11 mouse cellular contexts compared by ENCODE assay signal in the genomic region with DNA sequence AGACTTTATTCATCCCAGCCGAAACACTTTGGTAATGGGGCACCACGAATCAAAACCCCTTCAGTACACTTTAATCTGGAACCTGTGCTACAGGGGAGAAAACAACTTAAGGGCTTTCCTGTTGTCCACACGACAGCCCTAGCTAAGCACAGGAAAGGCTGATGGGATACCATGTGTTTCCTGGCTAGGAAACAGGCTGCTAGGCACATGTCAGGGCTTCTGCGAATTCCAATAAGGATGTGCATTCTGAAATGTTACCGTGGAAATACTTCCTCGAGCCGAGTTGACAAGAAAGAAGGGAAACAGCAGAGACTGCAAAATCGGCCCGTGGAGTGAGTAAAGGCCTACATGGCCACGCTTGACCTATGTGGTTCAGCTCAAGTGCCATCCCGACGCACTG. TPM values are rescaled to one million over a fixed set of nuclear protein-coding genes. Genes with fewer than 3 reads are reported as not detected.
A peak's percentile ranks its signal among the peaks of the same experiment; 100 is the strongest.
DNase-seq lines count a peak whose midpoint lies in the region; ATAC-seq and TF ChIP-seq lines count a peak whose summit lies in the region.
"Had no signal": no experiment of that assay in that cellular context is flagged by ENCODE, and none has a peak within 500 bp of the region (broad histone marks: within the 10 kb centered on the region; RNA-seq: fewer than 3 reads in every experiment).

No protein-coding gene starts in this region.

- 0 out of 2 replicates have a peak overlapping the region, but pooled peaks have one; percentile 7 for H3K27ac ChIP-seq in hindbrain, embryonic 12.5 days
- H3K27ac ChIP-seq in hindbrain, postnatal 0 days = no peak overlapping the region
- H3K27ac ChIP-seq in midbrain, embryonic 11.5 days (ENCODE audit: low read depth, low read length) = no peak overlapping the region
- H3K27ac ChIP-seq in midbrain, embryonic 13.5 days = no peak overlapping the region
- H3K27ac ChIP-seq in kidney, embryonic 15.5 days = peak overlapping the region; percentile 79
- H3K27ac ChIP-seq: macrophage had no signal

- 89% methylated on average over 12 of the region's 12 CpGs for WGBS in hindbrain, embryonic 12.5 days
- WGBS in hindbrain, postnatal 0 days = 61% methylated on average over 12 of the region's 12 CpGs
- WGBS in midbrain, embryonic 11.5 days = 85% methylated on average over 12 of the region's 12 CpGs
- 84% methylated on average over 12 of the region's 12 CpGs for WGBS in midbrain, embryonic 13.5 days
- WGBS in kidney, embryonic 15.5 days = 81% methylated on average over 12 of the region's 12 CpGs

- no peak for ATAC-seq in hindbrain, embryonic 12.5 days (ENCODE audit: low FRiP score)
- ATAC-seq in hindbrain, postnatal 0 days = no peak
- ATAC-seq in midbrain, embryonic 11.5 days (ENCODE audit: low FRiP score) = no peak
- ATAC-seq in midbrain, embryonic 13.5 days = no peak
- no peak for ATAC-seq in kidney, embryonic 15.5 days (replicated peaks; ENCODE audit: low FRiP score)

- H3K9me3 ChIP-seq in hindbrain, embryonic 12.5 days (replicated peaks) = no peaks in the 10 kb centered on the region
- no peaks in the 10 kb centered on the region for H3K9me3 ChIP-seq in hindbrain, postnatal 0 days (ENCODE audit: low read length)
- H3K9me3 ChIP-seq in midbrain, embryonic 11.5 days (ENCODE audit: control insufficient read depth, low read length) = no peaks in the 10 kb centered on the region
- H3K9me3 ChIP-seq in midbrain, embryonic 13.5 days = no peaks in the 10 kb centered on the region
- no peaks in the 10 kb centered on the region for H3K9me3 ChIP-seq in kidney, embryonic 15.5 days (replicated peaks)

- no peaks in the 10 kb centered on the region for H3K4me1 ChIP-seq in hindbrain, embryonic 12.5 days
- H3K4me1 ChIP-seq in hindbrain, postnatal 0 days (ENCODE audit: insufficient read depth, low read length) = no peaks in the 10 kb centered on the region
- H3K4me1 ChIP-seq in midbrain, embryonic 11.5 days (ENCODE audit: control insufficient read depth, insufficient read depth, low read length) = no peaks in the 10 kb centered on the region
- no peaks in the 10 kb centered on the region for H3K4me1 ChIP-seq in midbrain, embryonic 13.5 days (replicated peaks)
- H3K4me1 ChIP-seq in kidney, embryonic 15.5 days = no peaks in the 10 kb centered on the region

- H3K36me3 ChIP-seq in hindbrain, embryonic 12.5 days = peaks cover 40% of the 10 kb centered on the region
- H3K36me3 ChIP-seq in hindbrain, postnatal 0 days (ENCODE audit: insufficient read depth, low read length) = peaks cover 8% of the 10 kb centered on the region; the same call in 1 of the 2 replicates
- H3K36me3 ChIP-seq in midbrain, embryonic 11.5 days (ENCODE audit: control insufficient read depth, insufficient read depth, low read length) = peaks cover 6% of the 10 kb centered on the region; the same call in 1 of the 2 replicates
- peaks cover 41% of the 10 kb centered on the region for H3K36me3 ChIP-seq in midbrain, embryonic 13.5 days
- peaks cover 72% of the 10 kb centered on the region for H3K36me3 ChIP-seq in kidney, embryonic 15.5 days

- H3K9ac ChIP-seq in hindbrain, embryonic 12.5 days = no peak overlapping the region
- no peak overlapping the region for H3K9ac ChIP-seq in hindbrain, postnatal 0 days (replicated peaks; ENCODE audit: low read length)
- no peak overlapping the region for H3K9ac ChIP-seq in midbrain, embryonic 11.5 days (ENCODE audit: low read length)
- H3K9ac ChIP-seq in midbrain, embryonic 13.5 days (replicated peaks) = no peak overlapping the region
- no peak overlapping the region for H3K9ac ChIP-seq in kidney, embryonic 15.5 days

- intact Hi-C loops in left cerebral cortex, postnatal 14 days (cut with DNase I) = no loop called here

- no peak overlapping the region for H3K4me2 ChIP-seq in hindbrain, embryonic 12.5 days (replicated peaks)
- no peak overlapping the region for H3K4me2 ChIP-seq in hindbrain, postnatal 0 days (ENCODE audit: low read depth, low read length)
- H3K4me2 ChIP-seq in midbrain, embryonic 11.5 days = no peak overlapping the region
- no peak overlapping the region for H3K4me2 ChIP-seq in midbrain, embryonic 13.5 days (replicated peaks)
- H3K4me2 ChIP-seq in kidney, embryonic 15.5 days = no peak overlapping the region

- no peak overlapping the region for H3K4me3 ChIP-seq in hindbrain, embryonic 12.5 days
- H3K4me3 ChIP-seq in hindbrain, postnatal 0 days (ENCODE audit: low read length) = no peak overlapping the region
- no peak overlapping the region for H3K4me3 ChIP-seq in midbrain, embryonic 11.5 days (ENCODE audit: low read depth, low read length)
- H3K4me3 ChIP-seq in midbrain, embryonic 13.5 days (replicated peaks) = no peak overlapping the region
- H3K4me3 ChIP-seq in kidney, embryonic 15.5 days (replicated peaks) = no peak overlapping the region
- H3K4me3 ChIP-seq: erythroblast, embryonic 14.5 days; myocyte had no signal

- no peak for DNase-seq in hindbrain, postnatal 0 days (ENCODE audit: low spot score)
- DNase-seq in midbrain, embryonic 11.5 days (ENCODE audit: low spot score, missing footprints) = peak; percentile 67
- DNase-seq in left cerebral cortex, postnatal 14 days (ENCODE audit: low spot score in 2 of 2) = no peak
- DNase-seq in layer of hippocampus, postnatal 10 days (ENCODE audit: low spot score in 2 of 2) = no peak
- DNase-seq: cerebellum, postnatal 10 days had no signal

- TF ChIP-seq CTCF in hindbrain, postnatal 0 days (IDR thresholded peaks at IDR 0.05; ENCODE audit: low read depth) = no peak

- no peaks in the 10 kb centered on the region for H3K27me3 ChIP-seq in hindbrain, embryonic 12.5 days
- H3K27me3 ChIP-seq in hindbrain, postnatal 0 days (ENCODE audit: insufficient read depth, low read length) = no peaks in the 10 kb centered on the region
- no peaks in the 10 kb centered on the region for H3K27me3 ChIP-seq in midbrain, embryonic 11.5 days (ENCODE audit: control insufficient read depth, insufficient read depth, low read length)
- no peaks in the 10 kb centered on the region for H3K27me3 ChIP-seq in midbrain, embryonic 13.5 days
- H3K27me3 ChIP-seq in kidney, embryonic 15.5 days = no peaks in the 10 kb centered on the region

RNA-seq across cellular contexts. Expression of a gene that starts 34.1 kb away (rescaled TPM):
- 192 and 212 TPM in 2 replicates for polyA plus RNA-seq in hindbrain, embryonic 12.5 days (2016; fragmentation: Nextera tagmentation; extraction: Ambion mirVana)
- 24.9 and 26.5 TPM in 2 replicates for total RNA-seq in hindbrain, postnatal 0 days (2014; rRNA removed)
- polyA plus RNA-seq in hindbrain, postnatal 0 days (2015; fragmentation: Nextera tagmentation; extraction: Ambion mirVana) = 170 and 180 TPM in 2 replicates
- polyA plus RNA-seq in midbrain, embryonic 11.5 days (2014; fragmentation: Nextera tagmentation; extraction: Ambion mirVana) = 209 and 223 TPM in 2 replicates
- polyA plus RNA-seq in midbrain, embryonic 13.5 days (2015; fragmentation: Nextera tagmentation; extraction: Ambion mirVana) = 193 and 196 TPM in 2 replicates
- polyA plus RNA-seq in kidney, embryonic 15.5 days (2015; fragmentation: Nextera tagmentation; extraction: Ambion mirVana) = 226 and 233 TPM in 2 replicates
- total RNA-seq in left cerebral cortex, postnatal 14 days (2021) = 10 to 100 TPM; 79.4 to 83.6 TPM
- 100 to 1,000 TPM; 100 to 101 TPM for total RNA-seq in layer of hippocampus, postnatal 10 days (2021)

RNA-seq across cellular contexts. Expression of a gene that starts 56.5 kb away (rescaled TPM):
- polyA plus RNA-seq in hindbrain, embryonic 12.5 days (2016; fragmentation: Nextera tagmentation; extraction: Ambion mirVana) = 7.5 and 8.5 TPM in 2 replicates
- 3.2 and 3.5 TPM in 2 replicates for total RNA-seq in hindbrain, postnatal 0 days (2014; rRNA removed)
- polyA plus RNA-seq in hindbrain, postnatal 0 days (2015; fragmentation: Nextera tagmentation; extraction: Ambion mirVana) = 2.3 and 3.0 TPM in 2 replicates
- polyA plus RNA-seq in midbrain, embryonic 11.5 days (2014; fragmentation: Nextera tagmentation; extraction: Ambion mirVana) = 6.8 and 7.2 TPM in 2 replicates
- 5.3 and 5.4 TPM in 2 replicates for polyA plus RNA-seq in midbrain, embryonic 13.5 days (2015; fragmentation: Nextera tagmentation; extraction: Ambion mirVana)
- 13.0 and 13.4 TPM in 2 replicates for polyA plus RNA-seq in kidney, embryonic 15.5 days (2015; fragmentation: Nextera tagmentation; extraction: Ambion mirVana)
- total RNA-seq in left cerebral cortex, postnatal 14 days (2021) = 1 to 10 TPM; 2.8 to 3.3 TPM
- 1 to 10 TPM; 3.4 to 4.1 TPM for total RNA-seq in layer of hippocampus, postnatal 10 days (2021)

Comparison
In these comparisons a context has a peak if more than half of its experiments do, and no peak if none do; other contexts are left out.
1. H3K27ac ChIP-seq: peak in hindbrain, embryonic 12.5 days (single experiment) and kidney, embryonic 15.5 days (single experiment); none in hindbrain, postnatal 0 days (single experiment), midbrain, embryonic 11.5 days (single experiment) and midbrain, embryonic 13.5 days (single experiment).